Mouse (Mus musculus) neural tube, embryonic 14.5 days (tissue): ENCODE results near the gene Apba3. TPM values are rescaled to one million over a fixed set of nuclear protein-coding genes. Genes with fewer than 3 reads are reported as not detected.
A peak's percentile ranks its signal among the peaks of the same experiment; 100 is the strongest.

Experiments
- ATAC-seq: fragments of 200-750 bp; cut with Nextera tagmentation; 2 replicates; pipeline ENCODE4 v1.8.0; 2017; ENCODE audit warnings: low read depth, mild to moderate bottlenecking, moderate TSS enrichment, moderate library complexity
- H3K27ac ChIP-seq: fragments of 300-500 bp; sonication (generic); 2 replicates; pipeline ENCODE4 v1.5.1; 2014; ENCODE audit warnings: low read depth, mild to moderate bottlenecking, control low read depth, low read length, moderate library complexity, mixed read lengths
- H3K27me3 ChIP-seq: fragments of 300-500 bp; sonication (generic); 2 replicates; pipeline ENCODE4 v1.6.1; 2014; ENCODE audit warnings: low read length; ENCODE audit not compliant: control insufficient read depth, insufficient read depth
- H3K36me3 ChIP-seq: fragments of 300-500 bp; sonication (generic); 2 replicates; pipeline ENCODE4 v1.6.1; 2014; ENCODE audit warnings: low read length, mixed read lengths; ENCODE audit not compliant: control insufficient read depth, insufficient read depth
- H3K4me1 ChIP-seq: fragments of 300-500 bp; sonication (generic); 2 replicates; pipeline ENCODE4 v1.6.1; 2014; ENCODE audit warnings: low read length; ENCODE audit not compliant: control insufficient read depth, insufficient read depth
- H3K4me2 ChIP-seq: fragments of 300-500 bp; sonication (generic); 2 replicates; pipeline ENCODE4 v1.6.1; 2014; ENCODE audit warnings: mild to moderate bottlenecking, low read depth, low read length, control low read depth
- H3K4me3 ChIP-seq: fragments of 300-500 bp; sonication (generic); 2 replicates; pipeline ENCODE4 v1.5.1; 2014; ENCODE audit warnings: low read depth, low read length, control low read depth, mixed read lengths
- H3K9ac ChIP-seq: fragments of 300-500 bp; sonication (generic); replicated peaks from 2 replicates; pipeline ENCODE4 v1.6.1; 2014; ENCODE audit warnings: low read depth, mild to moderate bottlenecking, control low read depth, low read length, mixed read lengths
- H3K9me3 ChIP-seq: fragments of 300-500 bp; sonication (generic); 2 replicates; pipeline ENCODE4 v1.6.1; 2016; ENCODE audit warnings: low read length; ENCODE audit not compliant: control insufficient read depth
- WGBS: fragments of 180-500 bp; shearing (Covaris S2); extraction: QIAGEN DNeasy Blood & Tissue Kit; methylation state at CpG from one replicate; pipeline ENCODE4 v1.1.7; 2014; 5-methylcytosine and 5-hydroxymethylcytosine counted together
- polyA plus RNA-seq: library from polyadenylated mRNA; unstranded; fragments of >200 nt; fragmentation: Nextera tagmentation; extraction: Ambion mirVana; gene quantifications from 2 replicates; pipeline ENCODE4 v1.2.1, GENCODE M21; 2014

Apba3 gene
- polyA plus RNA-seq, 1 experiment from 2014 or later: 26.1 TPM

DNA sequence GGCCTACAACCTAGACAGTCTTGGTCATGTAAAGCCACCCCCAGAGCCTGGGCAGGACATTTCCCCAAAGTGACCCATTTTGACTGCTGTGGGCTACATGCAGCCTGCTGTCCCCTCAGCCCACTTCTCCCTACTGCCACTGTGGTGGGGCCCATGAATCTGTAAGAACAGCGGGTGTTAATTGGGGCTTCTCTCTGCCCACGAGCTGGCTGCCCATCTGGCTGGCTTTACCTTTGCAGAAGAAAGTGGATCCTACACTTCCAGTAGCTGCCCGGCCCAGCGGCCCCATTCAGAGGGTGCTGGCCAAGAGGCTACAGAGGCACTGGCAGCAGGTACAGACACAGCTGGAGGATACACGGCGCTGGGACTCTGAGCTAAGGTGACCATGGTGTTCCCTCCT, 21.6 kb upstream of the Apba3 start:
- WGBS: 96% methylated on average over 6 of the region's 6 CpGs
- no peak overlapping the region for H3K9ac ChIP-seq

DNA sequence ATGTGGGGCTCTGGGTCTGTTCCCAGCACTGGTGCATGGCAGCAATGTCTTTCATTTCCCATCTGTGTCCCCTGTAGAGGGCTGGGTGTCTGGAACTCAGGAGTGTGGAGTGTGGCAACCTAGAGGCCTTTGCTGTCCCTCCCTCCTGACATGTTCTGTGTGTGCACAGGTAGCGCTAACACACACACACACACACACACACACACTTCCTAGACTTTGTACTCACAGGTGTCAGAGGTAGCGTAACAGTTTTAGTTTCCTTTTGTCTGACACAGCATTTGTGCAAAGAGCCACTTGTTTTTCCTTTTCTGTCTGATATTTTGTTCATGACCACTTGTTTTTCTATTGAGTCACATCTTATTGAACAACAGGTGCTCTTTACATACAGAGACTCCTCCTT, 19.0 kb upstream of the Apba3 start:
- Histone ChIP-seq H3K4me2 (no peak overlapping the region), H3K36me3 (peaks cover 17% of the 10 kb centered on the region; the same call in 1 of the 2 replicates), H3K9me3 (no peaks in the 10 kb centered on the region), H3K4me3 (no peak overlapping the region), H3K27ac (no peak overlapping the region), H3K4me1 (peaks cover 4% of the 10 kb centered on the region), H3K9ac (no peak overlapping the region), H3K27me3 (peaks cover 4% of the 10 kb centered on the region; the same call in 1 of the 2 replicates)
- 98% methylated on average over 2 of the region's 2 CpGs for WGBS
- ATAC-seq: no peak

More for the DNA sequence above, 21.6 kb upstream of the Apba3 start:
- Histone ChIP-seq H3K36me3 (peaks cover 11% of the 10 kb centered on the region; the same call in 1 of the 2 replicates), H3K4me1 (no peaks in the 10 kb centered on the region), H3K4me2 (no peak overlapping the region), H3K27me3 (peaks cover 2% of the 10 kb centered on the region; the same call in 1 of the 2 replicates), H3K27ac (no peak overlapping the region), H3K4me3 (no peak overlapping the region), H3K9me3 (no peaks in the 10 kb centered on the region)
- no peak for ATAC-seq

DNA sequence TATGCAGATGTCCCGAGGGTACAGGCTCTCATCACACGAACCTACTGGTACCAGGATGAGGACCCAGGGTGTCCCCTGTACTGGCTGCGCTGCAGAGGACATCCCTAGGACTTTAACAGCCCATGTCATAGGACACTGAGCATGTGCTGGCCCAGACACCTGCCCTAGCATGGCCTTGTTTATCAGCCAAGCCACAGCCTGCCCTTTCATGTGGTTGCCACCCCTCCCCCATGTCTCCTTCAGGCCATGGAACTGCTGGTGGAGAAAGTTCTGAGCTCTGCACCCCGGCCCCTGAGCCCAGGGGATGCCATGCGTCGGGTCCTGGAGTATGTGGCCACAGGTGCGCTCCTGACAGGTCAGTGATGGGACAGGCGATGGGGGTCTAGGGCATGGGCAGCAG, 17.3 kb upstream of the Apba3 start:
- Histone ChIP-seq H3K9me3 (no peaks in the 10 kb centered on the region), H3K36me3 (peaks cover 17% of the 10 kb centered on the region; the same call in 1 of the 2 replicates), H3K4me1 (peaks cover 9% of the 10 kb centered on the region), H3K4me2 (no peak overlapping the region), H3K27ac (no peak overlapping the region), H3K4me3 (no peak overlapping the region), H3K9ac (no peak overlapping the region), H3K27me3 (peaks cover 7% of the 10 kb centered on the region; the same call in 1 of the 2 replicates)
- WGBS: 84% methylated on average over 8 of the region's 8 CpGs
- no peak for ATAC-seq

DNA sequence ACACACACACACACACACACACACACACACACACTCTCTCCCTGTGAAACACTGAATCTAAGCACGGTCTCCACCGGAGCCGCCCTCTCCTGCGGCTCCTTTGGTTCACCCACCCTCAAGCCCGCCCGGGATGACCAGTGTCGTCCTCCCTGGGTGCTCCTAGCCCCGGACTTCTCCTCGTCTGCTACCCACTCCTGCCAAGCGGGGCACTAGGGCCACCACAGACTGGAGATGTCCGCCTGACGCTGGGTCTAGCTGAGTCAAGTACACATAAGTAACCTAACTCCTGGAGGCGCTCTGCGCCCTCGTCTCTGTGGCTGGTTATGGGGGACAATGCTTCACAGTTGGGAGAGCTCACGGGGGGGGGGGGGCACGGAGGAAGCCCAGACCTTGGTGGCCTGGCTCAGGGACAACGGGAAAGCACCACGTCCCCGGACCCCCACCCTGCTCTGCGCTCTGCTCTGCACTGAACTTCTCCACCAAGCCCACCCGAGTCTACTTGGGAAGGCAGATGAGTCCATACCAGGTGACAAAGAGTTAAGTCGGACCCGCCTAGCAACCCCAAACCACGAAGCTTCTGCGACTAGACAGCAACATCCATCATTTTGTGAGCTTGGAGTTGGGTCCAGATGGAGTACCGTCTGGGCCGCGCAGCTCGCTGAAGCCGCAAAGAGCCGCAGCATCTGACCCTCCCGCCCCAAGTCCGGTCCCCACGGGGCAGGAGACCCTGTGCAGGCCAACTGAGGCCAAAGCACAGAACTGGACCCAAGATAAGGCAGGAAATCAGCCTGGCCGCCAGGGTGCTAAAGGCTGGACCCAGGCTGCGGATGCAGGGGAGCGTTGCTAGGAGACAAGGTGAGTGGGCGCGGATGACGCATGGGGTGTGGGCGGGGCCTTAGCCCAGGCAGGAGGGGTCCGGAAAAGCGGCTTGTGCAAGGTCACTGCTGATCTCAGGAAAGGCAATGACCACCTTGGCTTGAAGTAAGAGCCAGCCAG, 14.0 kb upstream of the Apba3 start, which contains the start of gene Matk:
TSS of gene Matk (plus strand) at position 512 of the 996 bp plus-strand sequence.
- peak within 1 kb of the TSS; percentile 58 for H3K4me2 ChIP-seq
- 10% methylated on average over 42 of the region's 44 CpGs for WGBS
- no peak within 1 kb of the TSS for H3K27ac ChIP-seq
- H3K27me3 ChIP-seq: peaks cover 20% of the 10 kb centered on the region
- H3K4me1 ChIP-seq: peaks cover 13% of the 10 kb centered on the region
- peaks cover 7% of the 10 kb centered on the region; the same call in 1 of the 2 replicates for H3K36me3 ChIP-seq
- H3K9me3 ChIP-seq: no peaks in the 10 kb centered on the region
- H3K4me3 ChIP-seq: peak within 1 kb of the TSS; percentile 19; the same call in 1 of the 2 replicates
- H3K9ac ChIP-seq: 0 out of 2 replicates have a peak within 1 kb of the TSS, but pooled peaks have one; percentile 26
- peak; percentile 74 for ATAC-seq

DNA sequence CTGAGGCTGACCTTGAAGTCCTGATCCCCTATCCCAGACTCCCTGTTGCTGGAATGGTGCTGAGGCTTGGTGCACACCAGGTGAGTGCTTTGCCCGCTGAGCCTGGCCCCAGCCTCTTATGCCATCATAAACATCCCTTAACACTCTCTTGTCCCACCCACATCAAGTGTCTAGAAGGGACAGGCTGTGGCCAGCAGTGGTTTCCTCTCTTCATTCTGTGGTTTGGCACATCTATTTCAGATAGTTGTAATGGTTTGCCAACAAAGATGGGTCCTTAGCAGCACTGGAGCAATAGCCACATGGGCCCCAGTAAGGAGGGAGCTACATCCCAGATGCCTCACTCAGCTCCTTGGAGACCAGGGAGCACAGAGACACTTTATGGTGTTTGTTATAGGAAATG, 11.9 kb upstream of the Apba3 start:
- 0 out of 2 replicates have a peak, but pooled peaks cover 7% of the 10 kb centered on the region for H3K36me3 ChIP-seq
- H3K9me3 ChIP-seq: no peaks in the 10 kb centered on the region
- H3K4me2 ChIP-seq: no peak overlapping the region
- WGBS: 50% methylated on average over 1 of the region's 1 CpGs
- peaks cover 35% of the 10 kb centered on the region for H3K27me3 ChIP-seq
- H3K4me1 ChIP-seq: peaks cover 18% of the 10 kb centered on the region
- no peak overlapping the region for H3K27ac ChIP-seq
- no peak overlapping the region for H3K4me3 ChIP-seq
- no peak overlapping the region for H3K9ac ChIP-seq
- ATAC-seq: no peak

DNA sequence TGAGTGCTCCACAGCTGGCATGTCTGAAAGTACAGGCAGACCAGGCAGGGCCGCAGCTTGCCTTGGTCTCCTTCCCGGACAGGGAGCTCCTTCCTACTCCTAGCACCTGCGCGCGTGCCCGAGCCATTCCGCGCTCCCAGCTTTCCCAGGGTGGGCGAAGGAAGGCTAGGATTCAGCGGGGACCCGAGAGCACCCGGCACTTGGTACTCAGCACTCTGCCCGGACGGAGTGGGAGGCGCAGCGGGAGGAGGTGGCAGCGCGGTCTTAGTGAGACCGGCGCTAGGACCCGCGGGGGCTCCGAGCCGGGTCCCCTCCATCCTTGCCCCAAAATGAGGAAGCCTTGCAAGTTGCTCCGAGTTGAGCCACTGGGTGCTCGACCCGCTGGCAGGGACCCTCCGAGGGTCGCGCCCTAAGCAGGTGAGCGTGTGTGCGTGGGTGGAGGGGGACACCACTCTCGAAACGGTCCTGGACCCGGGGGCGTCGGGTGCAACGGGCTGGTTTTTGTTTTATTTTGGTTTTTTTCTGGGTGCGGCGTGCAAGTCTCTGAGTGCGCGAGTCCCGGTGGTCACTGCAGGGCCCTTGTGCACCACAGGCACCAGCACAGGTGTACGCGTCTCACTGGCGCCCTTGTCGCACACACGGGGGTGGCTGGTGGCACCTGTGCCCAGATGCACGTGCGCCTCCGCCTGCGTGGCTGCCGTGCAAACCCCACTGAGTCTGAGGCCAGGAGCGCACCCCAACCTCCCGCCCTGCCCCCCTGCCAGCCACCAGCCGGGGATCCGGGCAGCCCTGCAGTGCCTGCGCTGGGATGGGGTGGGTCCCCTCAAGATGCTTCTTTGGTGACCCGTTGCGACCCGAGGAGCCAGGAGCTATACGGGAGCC, 9.4 kb upstream of the Apba3 start:
- Histone ChIP-seq H3K4me3 (peak overlapping the region; percentile 39), H3K4me1 (peaks cover 18% of the 10 kb centered on the region), H3K36me3 (no peaks in the 10 kb centered on the region), H3K9me3 (no peaks in the 10 kb centered on the region), H3K9ac (peak overlapping the region; percentile 49), H3K27me3 (peaks cover 31% of the 10 kb centered on the region), H3K27ac (no peak overlapping the region), H3K4me2 (peak overlapping the region; percentile 79)
- 0 out of 2 replicates have a peak, but pooled peaks have one; percentile 13 for ATAC-seq
- WGBS: 2% methylated on average over 62 of the region's 62 CpGs

DNA sequence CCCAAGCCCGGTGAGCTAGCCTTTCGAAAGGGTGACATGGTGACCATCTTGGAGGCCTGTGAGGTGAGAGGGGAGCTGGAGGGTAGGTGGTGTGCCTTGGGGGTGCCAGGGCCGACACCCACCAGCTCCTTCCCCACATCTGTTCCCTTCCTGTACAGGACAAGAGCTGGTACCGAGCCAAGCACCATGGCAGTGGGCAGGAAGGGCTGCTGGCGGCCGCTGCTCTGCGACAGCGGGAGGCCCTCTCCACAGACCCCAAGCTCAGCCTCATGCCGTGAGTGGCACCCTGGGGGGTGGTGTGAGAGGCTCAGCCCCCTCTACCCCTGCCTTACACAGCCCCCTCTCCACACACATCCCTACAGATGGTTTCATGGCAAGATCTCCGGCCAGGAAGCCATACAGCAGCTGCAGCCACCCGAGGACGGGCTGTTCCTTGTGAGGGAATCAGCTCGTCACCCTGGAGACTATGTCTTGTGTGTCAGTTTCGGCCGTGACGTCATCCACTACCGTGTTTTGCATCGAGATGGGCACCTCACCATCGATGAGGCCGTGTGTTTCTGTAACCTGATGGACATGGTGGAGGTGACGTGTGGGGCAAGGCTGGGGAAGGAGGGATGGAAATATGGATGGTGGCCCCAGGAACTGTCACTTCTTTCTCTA, 7.4 kb upstream of the Apba3 start:
- no peak overlapping the region for H3K4me2 ChIP-seq
- H3K9me3 ChIP-seq: no peaks in the 10 kb centered on the region
- H3K36me3 ChIP-seq: peaks cover 8% of the 10 kb centered on the region
- H3K4me1 ChIP-seq: 0 out of 2 replicates have a peak, but pooled peaks cover 10% of the 10 kb centered on the region
- no peak overlapping the region for H3K27ac ChIP-seq
- H3K27me3 ChIP-seq: peaks cover 28% of the 10 kb centered on the region
- 0 out of 2 replicates have a peak overlapping the region, but pooled peaks have one; percentile 25 for H3K9ac ChIP-seq
- ATAC-seq: no peak
- WGBS: 36% methylated on average over 21 of the region's 21 CpGs
- H3K4me3 ChIP-seq: no peak overlapping the region

DNA sequence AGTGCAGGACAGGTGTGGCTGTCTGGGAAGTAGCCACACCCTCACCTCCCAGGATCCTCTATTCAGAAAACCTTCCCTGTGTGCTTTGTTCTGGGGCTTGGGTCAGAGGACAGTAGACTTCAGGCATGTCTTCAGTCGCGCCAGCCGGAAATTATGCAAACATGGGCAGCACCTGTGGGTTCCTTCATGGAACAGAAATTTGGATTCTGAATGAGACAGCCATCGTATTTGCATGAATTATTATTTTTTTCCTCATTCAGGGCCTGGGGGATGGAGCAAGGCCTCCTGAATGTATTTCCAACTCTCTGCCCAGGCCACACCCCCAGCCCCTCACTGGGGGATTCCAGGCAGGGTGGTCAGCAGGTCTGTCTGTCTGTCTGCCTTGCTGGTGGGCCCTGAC, 5.7 kb upstream of the Apba3 start:
- peaks cover 19% of the 10 kb centered on the region for H3K36me3 ChIP-seq
- H3K9ac ChIP-seq: no peak overlapping the region
- ATAC-seq: no peak
- H3K4me1 ChIP-seq: 0 out of 2 replicates have a peak, but pooled peaks cover 16% of the 10 kb centered on the region
- WGBS: 92% methylated on average over 4 of the region's 4 CpGs
- H3K9me3 ChIP-seq: no peaks in the 10 kb centered on the region
- peaks cover 25% of the 10 kb centered on the region for H3K27me3 ChIP-seq
- no peak overlapping the region for H3K4me2 ChIP-seq
- H3K4me3 ChIP-seq: no peak overlapping the region
- no peak overlapping the region for H3K27ac ChIP-seq
